Mouse (Mus musculus) megakaryocyte, embryonic 14.5 days (primary cell): Measurements from ENCODE around the gene Rbm43.

Source experiments
- FLI1 ChIP-seq: IDR thresholded peaks from 2 replicates; pipeline ENCODE4 v1.6.1; 2012; ENCODE audit warnings: low read length, inconsistent platforms, mixed read lengths
- GATA1 ChIP-seq: IDR thresholded peaks from 3 replicates; pipeline ENCODE4 v1.6.1; 2012; ENCODE audit warnings: mixed read lengths, low read length, inconsistent platforms, borderline replicate concordance

GRCm38 (mm10) chr2:51972142-51972541 lies 37.2 kb upstream of the Rbm43 start:
- TF ChIP-seq GATA1 (no peak), FLI1 (no peak)
